Mouse (Mus musculus) yolk sac, embryonic 10.5 days (tissue): ENCODE measurements at regions not wholly inside any gene's neighbourhood (a gene's known extent, or its start where the extent isn't known, plus 50 kb on each side); places are given as distances from the start of the nearest gene placed in this dataset.

Experiments used
- DNase-seq: peaks from one replicate; pipeline ENCODE4 v3.0.0-alpha.2; 2017; ENCODE audit warnings: low spot score

GRCm38 (mm10) chr14:76610429-76611378 is 54.0 kb upstream of the Serp2 start:
- DNase-seq = no peak
